Mouse (Mus musculus): ENCODE data around the gene Ykt6.

Ykt6 gene

DNA sequence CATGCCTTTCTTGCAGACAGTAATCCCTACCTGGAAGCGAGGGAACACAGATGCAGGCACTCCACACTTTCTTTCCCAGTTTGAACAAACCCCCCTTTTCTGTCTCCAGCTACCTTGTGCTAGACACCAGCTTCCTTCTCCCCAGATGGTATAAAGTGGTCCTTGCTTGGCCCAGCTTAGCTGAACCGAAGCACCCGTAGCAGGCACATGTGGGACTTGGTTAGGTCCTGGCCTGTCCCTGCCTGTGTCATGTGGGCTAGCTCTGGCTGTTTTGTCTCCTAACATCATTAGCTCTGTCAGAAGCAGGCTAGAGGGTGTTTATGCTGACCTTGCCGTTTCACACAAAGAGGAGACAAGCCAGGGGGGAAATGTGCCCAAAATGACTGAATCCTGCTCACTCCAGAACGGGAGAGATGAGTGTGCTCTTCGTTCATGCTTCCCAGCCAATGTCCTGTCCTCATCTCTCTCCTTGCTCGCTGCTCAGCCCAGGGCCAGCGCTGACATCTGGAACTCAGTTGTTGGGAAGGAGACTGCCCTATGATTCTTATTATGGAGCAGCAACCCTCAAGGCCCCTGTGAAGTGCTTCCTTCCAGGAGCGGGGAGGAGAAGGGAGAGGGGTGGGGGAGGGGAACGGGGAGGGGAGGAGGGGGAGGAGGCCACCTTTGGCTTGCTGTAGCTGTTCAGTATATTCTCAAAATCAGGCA, 6.8 kb upstream of the Ykt6 start:
- no peak for DNase-seq (ENCODE audit: low spot score in 2 of 2)

DNA sequence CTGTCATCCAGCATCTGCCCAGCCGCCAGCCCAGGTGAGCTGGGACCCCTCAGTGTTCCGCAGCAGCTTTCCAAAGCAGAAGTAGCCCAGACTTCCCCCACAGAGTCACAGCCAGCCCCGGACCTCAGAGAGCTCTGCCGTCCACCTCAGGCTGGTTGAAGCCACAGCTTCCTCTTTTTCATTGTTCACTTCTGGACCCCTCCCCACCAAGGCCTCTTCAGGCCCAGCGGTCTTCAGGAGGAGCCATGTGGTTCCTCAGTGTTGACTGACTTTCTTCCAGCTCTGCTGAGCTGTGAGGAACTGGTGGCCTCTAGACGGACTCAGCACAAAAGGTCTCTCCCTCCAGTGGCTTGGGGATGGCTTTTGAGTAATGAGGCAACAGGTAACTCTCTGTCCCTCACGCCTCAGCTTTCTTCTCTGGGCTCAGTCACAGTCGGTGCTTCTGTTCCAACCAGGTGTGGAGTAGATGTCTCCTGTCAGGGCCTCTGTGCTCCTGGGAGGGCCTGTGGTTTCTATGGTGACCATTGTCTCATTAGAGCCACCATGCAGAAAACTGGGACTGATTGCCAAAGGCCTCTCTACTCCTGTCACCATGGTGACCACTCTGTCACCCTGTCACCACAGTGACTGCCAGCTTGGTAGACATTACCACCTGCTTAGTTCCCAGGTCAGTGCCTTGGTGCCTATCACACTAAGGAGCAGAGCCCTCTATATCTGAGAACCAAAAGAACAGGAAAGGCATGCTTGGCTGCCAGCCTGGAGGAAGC, 5.7 kb upstream of the Ykt6 start, which contains the start of gene Gck:
Gene Gck, minus strand, starts transcription at position 496 of the 767 bp plus-strand sequence.
- DNase-seq (ENCODE audit: low spot score in 2 of 2) = no peak

DNA sequence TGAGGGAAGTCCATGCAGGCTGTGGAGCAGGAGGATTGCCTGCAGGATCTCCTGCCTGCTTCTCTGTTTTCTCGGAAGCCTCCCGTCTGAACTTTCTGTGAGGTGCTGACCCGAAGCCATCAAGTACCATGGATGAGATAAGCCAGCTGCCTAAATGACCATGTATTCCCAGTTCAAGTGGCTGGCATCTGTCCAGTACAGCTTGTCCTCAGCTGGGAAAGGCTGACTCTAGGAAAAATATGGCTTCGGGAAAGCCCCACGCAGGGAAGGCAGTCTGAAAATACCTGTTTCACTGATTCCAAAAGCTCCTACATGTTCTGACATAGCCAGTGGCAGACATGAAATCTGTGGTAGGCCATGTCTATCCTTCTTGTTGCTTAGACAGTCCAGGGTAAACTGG, 3.0 kb upstream of the Ykt6 start:
- DNase-seq (ENCODE audit: low spot score in 2 of 2) = no peak

DNA sequence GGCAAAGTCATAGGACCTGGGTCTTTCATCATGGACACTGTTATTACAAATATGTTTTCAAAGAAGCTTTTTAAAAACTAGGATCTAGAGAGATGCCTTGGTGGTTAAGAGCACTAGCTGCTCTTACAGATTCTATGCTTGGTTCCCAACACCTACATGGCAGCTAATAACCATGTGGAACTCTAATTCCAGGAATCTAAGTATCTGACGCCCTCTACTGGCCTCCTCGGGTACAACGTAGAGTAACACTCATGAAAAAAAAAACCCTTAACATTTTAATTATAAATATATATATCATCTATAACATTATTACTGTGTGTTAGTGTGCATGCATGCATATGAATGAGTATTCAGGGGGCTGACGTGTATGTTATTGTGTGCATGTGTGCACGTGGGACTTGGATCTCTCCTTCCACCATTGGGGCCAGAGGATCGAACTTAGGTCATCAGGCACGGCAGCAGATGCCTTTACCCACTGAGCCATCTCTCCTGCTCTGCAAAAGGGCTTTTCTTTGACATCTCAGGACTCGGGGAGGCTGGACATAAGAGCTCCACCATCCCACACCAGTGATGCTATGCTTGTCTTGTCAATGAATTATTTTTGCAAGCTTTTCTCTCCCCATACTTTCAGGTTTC, 2.2 kb upstream of the Ykt6 start:
- DNase-seq (ENCODE audit: low spot score in 2 of 2) = peak in 1 of 2 experiments; percentile 36

DNA sequence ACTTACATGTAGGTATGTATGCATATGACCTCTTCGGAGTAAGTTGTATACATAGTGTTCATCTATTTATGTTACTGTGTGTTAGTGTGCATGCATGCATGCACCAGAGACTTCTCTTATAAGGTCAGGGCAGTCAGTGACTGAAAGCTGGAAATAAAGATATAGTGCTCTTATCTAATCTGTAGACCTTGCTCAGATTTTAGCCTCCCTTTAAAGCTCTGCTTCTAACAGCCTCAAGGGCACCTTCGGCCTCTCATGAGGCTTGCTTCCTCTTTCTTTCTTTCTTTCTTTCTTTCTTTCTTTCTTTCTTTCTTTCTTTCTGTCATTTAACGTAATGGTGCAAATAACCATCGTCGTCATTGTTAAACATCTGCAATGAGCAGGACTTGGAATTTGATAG, 1.1 kb upstream of the Ykt6 start:
- DNase-seq (ENCODE audit: low spot score in 2 of 2) = no peak

DNA sequence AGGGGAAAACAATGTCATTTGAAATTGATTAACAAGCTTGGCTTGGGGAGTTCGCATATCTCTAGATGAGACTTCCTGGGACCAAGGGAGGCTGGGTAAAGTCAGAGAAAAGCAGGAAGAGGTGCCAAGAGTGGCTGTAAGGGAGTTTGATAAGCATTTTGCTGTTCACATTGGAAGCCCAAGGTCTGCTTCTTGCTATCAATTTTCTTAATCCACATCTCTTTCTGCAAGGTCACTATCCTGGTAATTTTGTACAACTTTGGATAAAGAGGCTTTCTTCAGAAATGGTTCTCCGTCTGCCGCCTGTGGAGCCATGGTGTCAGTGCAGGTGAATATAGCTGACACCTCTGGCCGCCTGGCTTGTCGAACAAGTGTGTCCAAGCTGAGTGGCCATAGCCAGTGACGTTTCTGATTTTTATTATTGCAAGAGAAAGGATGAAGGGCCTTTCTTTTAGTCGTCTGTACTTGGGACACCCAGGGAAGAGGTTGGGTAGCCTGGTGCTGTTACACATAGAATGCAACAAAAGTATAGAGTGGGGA, 458 bp upstream of the Ykt6 start:
- DNase-seq (ENCODE audit: low spot score in 2 of 2) = no peak

DNA sequence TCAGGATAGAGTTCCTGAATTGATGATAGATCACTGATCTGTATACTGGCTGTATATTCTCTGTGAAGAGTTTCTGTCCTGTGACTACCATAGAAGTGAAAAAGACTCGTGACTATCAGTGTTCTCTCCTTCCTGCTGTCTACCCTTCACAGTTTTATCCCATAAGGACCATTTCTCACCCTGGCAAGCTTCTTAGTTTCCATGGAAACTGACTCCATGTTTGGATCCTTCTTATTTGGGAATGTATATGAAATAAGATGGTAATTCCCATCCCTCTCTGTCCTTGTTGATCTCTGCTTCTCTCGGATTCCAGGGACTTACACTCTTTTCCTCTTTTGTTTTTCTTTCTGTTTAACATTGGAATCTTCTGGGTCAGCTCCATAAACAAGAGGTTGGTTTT, 4.6 kb downstream of the Ykt6 start:
- peak in 1 of 2 experiments; percentile 2 for DNase-seq (ENCODE audit: low spot score in 2 of 2)

DNA sequence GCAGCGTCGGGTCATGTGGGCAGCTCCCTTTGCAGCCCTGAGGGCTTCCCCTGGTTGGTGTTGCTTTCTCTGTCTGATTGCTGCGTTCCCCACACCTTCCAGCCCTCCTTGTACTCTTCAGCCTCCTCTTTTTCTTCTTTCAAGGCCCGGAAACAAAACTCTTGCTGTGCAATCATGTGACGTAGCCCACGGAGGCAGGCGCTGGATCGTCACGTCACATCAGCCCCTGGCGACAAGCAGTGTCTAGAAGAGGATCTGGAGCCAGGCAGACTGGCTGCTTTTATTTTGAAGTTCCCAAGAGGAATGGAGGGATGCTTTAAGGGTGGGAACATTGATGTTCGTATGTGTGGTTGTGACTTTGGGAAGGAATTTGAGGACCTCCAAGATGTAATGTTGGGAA, 10.4 kb downstream of the Ykt6 start:
- no peak for DNase-seq (ENCODE audit: low spot score in 2 of 2)

DNA sequence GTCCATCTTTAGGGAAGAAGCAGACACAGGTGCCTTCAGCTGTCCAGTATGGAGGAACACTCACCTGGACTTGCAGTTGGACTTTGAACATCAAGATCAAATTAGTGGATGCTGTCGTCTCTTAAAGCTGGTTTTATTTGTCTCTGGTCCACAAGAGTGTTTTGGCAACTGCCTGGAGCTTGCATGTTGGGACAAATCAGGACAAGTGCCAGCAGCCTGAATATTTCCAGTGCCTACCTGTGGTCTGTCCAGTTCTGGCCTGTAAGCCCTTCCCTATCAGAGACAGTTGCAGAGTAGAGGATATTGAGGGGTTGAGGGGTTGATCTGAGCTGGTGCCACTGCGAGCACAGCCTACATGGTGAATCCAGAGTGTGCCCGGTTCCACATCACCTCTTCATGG, 11.3 kb downstream of the Ykt6 start:
- DNase-seq (ENCODE audit: low spot score in 2 of 2) = no peak

DNA sequence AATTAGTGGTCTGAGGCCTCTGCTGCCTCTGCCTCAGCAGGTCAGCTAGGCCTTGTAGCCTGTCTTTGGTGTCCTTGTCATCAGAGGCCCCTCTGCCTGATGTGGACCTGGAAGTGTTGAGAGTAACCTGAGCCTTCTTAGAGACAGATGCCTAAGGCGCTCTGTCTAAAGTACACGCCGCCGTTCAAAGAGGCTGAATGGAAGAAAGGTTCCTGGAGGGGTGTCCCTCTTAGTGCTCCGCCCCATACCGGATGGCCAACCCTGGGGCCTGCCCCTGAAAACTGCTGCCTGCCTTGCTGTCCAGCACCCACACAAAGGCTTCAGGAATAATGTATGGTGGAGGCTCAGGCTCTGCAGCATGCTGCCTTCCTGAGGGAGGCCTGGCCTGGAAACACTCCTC, 12.7 kb downstream of the Ykt6 start:
- DNase-seq (ENCODE audit: low spot score in 2 of 2) = peak in 1 of 2 experiments; percentile 8

DNA sequence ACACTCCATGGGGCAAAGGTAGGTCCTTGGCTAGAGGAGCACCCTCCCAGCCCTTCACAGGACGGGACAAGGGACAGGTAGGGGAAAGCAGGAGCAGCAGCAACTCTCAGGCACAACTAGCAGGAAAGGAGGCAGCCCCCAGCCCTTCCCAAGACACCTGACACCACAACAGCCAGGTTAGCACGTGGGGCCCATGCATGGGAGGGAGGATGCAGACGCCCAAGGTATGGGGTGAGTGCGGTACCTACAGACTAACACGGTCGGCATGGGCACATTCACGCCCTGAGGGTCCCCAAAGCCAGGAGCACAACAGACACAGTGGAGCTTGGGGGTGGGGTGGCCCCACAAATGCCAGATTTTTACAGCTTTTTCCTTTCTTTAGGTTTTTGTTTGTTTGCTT, 15.7 kb downstream of the Ykt6 start:
- DNase-seq (ENCODE audit: low spot score in 2 of 2) = no peak

DNA sequence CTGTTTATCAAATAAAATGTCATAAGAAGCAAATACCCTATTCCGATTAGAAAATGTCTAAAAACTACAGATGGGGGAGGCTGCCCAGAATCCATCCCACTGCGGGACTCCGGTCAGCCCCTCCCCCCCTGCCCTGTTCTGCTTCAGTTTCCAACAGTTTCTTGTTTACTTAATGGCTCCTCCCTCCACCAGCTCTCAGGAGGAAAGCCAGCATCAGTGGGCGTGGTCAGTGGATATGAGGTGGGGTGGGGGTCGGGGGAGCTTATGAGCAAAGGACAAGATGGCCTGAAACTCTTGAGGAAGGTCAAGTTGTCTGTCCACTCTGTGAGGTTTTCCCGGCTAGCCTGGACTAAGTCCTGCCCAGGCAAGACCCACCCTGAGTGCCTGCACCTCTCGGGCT, 17.7 kb downstream of the Ykt6 start:
- DNase-seq (ENCODE audit: low spot score in 2 of 2) = no peak

DNA sequence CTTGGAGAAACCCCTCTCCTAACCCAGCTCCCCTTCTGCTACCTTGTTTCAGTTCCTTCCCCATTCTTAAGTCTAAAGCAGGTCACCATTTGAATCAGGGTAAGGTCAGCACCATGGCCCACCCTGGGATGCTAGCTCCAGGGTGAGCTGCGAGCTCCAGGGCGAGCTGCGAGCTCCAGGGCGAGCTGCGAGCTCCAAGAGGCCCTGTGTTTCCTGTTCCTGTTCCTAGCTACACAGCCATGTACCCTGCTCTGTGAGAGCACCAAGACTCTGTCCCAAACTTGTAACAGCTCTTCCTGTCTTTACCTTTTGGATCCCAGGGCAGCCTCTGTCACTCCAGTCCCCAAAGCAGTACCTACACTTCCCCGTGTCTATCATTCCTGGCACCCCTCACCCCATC, 18.6 kb downstream of the Ykt6 start:
- DNase-seq (ENCODE audit: low spot score in 2 of 2) = no peak

DNA sequence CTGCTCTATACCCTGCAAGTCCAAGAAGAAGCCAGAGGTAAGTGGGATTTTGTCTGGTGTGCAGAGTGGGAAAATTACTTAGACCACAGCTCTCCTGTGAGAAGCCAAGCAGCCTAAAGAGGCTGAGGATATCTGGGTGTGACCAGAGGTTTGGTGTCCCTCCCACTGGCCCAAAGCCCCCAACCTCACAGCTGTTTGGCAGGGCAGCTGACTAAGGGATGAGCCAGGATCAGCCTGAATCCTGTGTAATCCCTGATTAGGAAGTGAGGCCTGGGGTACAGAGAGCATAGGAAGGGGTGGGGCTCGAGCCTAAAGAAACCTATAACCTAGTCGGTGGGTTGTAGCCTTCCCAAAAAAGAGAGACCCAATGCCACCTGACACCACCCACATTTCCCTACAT, 19.6 kb downstream of the Ykt6 start:
- DNase-seq (ENCODE audit: low spot score in 2 of 2) = no peak

DNA sequence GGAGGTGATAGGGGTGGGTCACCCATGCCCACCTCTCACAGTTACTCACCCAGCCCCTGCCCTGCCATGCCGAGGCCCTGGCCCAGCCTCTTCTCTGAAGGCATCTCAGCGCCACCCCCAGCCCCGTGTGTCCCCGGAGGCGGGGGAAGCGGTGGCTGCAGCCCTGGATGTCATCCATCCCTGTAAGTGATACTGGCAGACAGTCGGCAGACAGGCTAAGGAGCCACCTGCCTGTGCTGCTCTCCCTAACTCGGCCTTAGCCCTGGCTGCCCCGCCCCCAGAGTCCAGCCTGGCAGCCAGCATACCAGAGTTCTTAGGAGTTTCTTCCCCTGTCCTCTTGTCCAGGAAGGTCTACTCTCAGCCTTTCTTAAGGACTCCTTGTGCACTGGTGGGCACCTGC, 20.6 kb downstream of the Ykt6 start:
- no peak for DNase-seq (ENCODE audit: low spot score in 2 of 2)

DNA sequence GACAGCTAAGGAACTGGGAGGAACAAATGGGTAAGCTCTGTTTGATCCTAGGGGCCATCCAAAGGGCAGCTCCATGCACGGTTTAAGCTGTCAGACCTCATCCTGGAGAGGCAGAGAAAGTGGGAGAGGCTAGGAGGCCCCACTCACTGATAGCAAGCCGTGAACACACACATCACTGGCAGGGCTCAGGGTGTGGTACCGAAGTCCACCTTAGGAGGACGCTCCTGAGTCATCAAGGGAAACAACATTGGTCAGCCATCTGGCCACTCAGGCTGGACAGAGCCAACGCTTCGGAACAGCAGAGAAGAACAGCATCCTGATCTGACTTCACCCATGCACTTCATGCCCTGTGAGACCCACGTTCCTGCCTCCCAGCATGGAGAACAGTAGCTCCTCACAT, 23.6 kb downstream of the Ykt6 start:
- no peak for DNase-seq (ENCODE audit: low spot score in 2 of 2)

DNA sequence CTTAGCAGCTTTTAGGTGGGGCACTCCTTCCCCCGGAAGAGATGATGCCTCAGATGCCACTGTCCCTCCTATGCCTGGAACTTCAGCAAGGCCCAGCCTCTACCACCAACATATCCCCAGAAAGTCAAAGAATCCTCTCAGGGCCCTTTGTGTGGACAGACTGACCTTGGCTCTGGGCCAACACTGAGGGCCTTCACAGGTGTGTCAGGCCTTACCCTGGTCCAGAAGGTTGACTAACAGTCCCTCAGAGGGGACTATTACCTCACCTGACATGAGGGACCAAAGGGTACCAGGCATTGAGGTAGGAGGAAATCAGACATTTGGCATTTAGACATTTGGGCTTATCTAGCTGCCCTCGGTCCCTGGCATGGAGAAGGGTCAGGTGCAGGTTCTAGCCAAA, 24.6 kb downstream of the Ykt6 start:
- no peak for DNase-seq (ENCODE audit: low spot score in 2 of 2)

DNA sequence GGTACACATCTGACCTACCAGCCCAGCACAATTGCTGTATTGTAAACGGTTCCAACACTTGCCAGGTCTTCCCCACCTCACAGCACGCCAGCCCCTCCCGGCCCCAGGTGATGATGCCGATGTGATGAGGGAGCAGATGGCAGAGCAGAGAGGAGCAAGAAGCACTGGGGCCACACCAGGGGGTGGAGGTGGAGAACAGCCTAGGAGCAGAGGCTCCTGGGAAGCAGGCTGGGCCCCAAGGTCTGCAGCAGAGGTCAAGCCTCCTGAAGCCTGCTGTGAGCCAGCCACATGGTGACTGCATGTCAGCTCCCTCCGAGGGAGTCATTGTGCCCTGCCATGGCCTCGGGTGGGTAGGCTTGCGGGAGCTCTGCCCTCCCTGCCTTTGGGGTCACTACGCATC, 25.1 kb downstream of the Ykt6 start:
- no peak for DNase-seq (ENCODE audit: low spot score in 2 of 2)

DNA sequence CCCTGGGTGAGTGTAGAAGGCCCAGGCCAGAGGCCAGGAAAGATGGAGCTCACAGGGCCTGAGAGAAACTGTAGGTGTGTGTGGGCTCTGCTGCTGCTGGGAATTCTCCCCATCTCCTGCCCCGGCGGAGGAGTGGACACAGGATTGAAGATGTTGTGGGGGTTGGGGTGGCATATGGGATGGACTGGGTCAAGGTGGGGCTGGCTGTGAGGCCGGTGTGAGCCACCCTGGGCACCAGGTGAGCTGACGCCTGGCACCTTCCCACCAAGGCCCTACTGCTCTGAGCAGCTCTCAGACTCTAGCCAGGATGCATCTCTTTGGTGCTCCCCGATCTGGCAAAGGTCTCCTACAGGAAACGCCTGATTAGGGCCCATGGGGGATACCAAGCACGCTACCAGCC, 25.8 kb downstream of the Ykt6 start:
- no peak for DNase-seq (ENCODE audit: low spot score in 2 of 2)

DNA sequence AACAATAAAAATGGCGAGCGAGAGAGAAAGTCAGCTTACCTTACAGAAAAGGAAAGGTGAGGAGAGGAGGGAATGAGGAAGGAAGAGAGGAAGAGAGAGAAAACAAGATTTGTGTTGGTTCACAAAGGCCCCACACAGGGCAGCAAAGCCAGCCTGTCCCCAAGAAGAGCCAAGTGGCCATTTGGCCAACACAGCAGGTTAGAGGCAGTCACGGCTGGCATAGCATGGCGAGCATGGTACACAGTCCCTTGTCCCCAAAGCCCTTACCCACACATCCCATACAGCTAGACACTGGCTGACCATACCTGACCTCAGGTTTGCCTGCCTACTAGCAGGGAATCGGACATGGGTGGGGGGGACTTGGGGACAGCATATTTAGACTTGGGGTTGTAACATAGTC, 28.1 kb downstream of the Ykt6 start:
- DNase-seq (ENCODE audit: low spot score in 2 of 2) = no peak

DNA sequence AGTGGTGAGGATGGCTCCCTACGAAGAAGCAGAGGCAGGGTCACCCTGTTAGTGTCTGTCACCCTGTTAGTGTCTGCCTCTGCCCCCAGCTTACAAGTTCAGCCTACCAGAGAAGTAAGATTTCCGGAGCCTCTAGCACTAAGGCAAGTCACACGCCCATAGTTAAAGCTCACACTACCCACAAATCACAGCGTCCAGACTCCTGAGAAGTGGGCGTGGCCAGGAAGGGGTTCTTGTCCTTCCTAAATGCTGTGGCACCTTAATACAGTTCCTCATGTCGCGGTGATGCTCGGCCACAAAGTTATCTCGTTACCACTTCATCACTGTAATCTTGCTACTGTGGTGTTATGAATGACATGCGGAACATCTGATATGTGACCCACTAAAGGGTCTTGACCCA, 32.6 kb downstream of the Ykt6 start:
- no peak for DNase-seq (ENCODE audit: low spot score in 2 of 2)

DNA sequence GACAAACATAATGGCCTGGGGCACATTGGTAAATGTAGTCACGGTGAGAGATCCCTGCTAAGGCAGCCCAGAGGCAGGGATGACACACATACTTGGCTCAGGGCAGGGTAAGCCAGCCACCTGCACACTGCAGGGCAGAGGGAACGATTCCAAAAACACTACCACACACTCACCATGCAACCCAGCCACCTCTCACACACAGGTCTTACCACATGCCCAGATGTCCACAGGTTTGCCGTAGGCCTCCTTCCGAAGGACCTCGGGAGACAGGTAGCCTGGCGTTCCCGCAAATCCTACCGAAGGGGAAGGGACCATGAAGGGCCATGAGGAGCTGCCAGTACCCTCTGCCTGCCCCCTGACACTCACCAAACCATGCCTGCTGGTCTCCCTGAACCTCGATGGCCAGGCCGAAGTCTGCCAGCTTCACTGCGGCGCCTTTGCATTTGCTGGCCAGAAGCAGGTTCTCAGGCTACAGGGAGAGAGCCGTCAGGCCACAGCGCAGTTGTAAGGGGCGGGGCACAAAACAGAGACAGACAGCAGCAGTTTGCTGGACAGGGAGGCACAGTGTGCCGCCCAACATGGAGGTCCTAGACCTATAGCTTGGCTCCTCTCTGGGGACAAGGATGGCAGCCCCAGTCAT, 34.6 kb downstream of the Ykt6 start:
- no peak for DNase-seq (ENCODE audit: low spot score in 2 of 2)

All from right cerebral cortex, adult 2 months (tissue).